Mouse (Mus musculus) embryo, embryonic 10 days (tissue): ENCODE results near the gene Slc48a1.
A peak's percentile ranks its signal among the peaks of the same experiment; 100 is the strongest.

Source experiments
- DNase-seq: peaks from one replicate; pipeline ENCODE4 v3.0.0-alpha.2; 2015; ENCODE audit warnings: low spot score

Gene Slc48a1

GRCm38 (mm10) chr15:97807867-97808266, 29.5 kb downstream of the Slc48a1 start:
- DNase-seq, result no peak

DNA sequence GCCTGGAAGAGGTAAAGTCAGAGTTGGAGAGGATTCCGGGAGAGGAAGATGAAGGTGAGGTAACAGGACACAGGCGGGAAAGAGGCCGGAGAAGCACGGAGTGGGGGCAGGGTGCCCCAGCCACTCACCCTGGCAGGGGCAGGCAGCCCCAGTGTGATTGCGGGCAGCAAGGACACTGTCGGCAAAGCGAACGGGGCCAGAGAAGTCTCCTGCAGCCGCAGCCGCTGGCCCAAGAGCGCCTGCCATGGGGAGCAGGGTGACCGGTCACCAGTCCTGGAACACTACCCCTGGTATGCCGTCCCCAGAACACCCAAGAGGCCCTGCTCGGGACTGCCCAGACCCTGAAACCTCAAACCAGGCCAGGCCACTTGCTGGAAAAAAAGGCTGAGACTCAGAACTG, 30.2 kb downstream of the Slc48a1 start:
- DNase-seq, result no peak

GRCm38 (mm10) chr15:97809206-97809605, 30.9 kb downstream of the Slc48a1 start:
- DNase-seq, result no peak

DNA sequence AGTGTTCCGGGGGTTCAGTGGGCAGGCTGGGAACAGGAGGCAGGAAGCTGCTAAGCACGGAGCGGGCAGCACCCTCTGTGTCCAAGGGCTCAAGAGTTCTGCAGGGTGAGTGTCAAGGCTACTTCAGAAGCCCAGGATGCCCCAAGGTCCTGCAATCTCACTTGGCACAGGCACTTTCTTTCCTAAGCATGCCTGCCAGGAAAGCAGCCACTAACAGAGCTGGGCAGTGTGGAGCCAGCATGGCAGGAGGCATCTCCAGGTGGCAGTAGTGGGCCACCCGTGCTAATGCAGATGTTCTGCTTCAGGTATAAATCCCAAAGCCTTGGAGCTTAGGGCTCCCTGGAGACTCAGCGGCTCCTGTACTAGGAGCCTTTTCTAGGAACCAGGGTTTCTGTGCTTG, 31.6 kb downstream of the Slc48a1 start:
- DNase-seq, result no peak

- DNase-seq, result no peak
Measured at GRCm38 (mm10) chr15:97810399-97810798, 32.1 kb downstream of the Slc48a1 start.

DNA sequence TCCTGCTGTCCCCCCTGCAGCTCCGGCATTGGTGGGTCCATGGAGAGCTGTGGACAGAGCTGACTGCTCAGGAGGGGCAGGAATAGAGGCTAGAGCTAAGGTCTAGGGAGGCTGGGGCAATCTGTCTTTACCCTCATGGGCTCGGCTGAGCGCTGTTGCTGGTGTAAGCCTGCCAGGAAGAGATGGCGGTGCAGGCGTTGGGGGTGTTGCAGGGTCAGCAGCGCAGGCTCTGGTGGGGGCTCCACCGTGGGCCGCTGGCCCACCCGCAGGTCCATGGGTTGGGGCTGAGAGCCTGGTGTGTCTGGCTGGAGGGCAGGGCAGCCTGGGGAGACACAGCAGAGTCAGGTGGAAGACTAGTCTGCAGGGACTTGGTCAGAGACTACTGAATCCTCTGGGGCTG, 33.0 kb downstream of the Slc48a1 start:
- DNase-seq, result no peak

DNA sequence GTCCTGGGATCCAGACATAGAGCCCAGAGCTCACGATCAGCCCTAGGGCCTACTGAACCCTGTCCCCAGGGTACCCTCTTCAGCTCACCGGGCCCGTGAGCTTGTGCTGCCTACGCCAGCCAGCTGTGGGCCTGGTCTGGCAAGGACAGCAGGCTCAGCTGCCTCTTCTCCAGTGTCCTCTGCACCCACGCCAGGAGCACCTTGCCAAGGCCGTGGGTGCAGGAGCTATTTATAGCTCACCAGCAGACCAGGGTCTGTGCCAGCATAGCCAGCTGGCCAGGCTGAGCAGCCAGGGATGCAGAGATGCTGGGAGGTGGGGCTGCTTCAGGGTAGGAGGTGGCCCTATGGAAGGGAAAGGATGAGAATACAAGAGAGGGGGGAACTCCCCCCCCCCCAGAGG, 33.8 kb downstream of the Slc48a1 start:
- no peak for DNase-seq

GRCm38 (mm10) chr15:97812875-97813274, 34.6 kb downstream of the Slc48a1 start:
- DNase-seq, result no peak

GRCm38 (mm10) chr15:97813452-97814204, 35.3 kb downstream of the Slc48a1 start:
- DNase-seq, result no peak

GRCm38 (mm10) chr15:97814703-97815102, 36.4 kb downstream of the Slc48a1 start:
- no peak for DNase-seq

GRCm38 (mm10) chr15:97815254-97815653, 36.9 kb downstream of the Slc48a1 start:
- no peak for DNase-seq

- no peak for DNase-seq
Measured at GRCm38 (mm10) chr15:97816199-97816994, 38.1 kb downstream of the Slc48a1 start.

GRCm38 (mm10) chr15:97819937-97820336, 41.6 kb downstream of the Slc48a1 start:
- DNase-seq, result no peak

GRCm38 (mm10) chr15:97821321-97821982, 43.1 kb downstream of the Slc48a1 start:
- DNase-seq, result no peak

- DNase-seq, result no peak
Measured at GRCm38 (mm10) chr15:97821983-97822363, 43.7 kb downstream of the Slc48a1 start.

DNA sequence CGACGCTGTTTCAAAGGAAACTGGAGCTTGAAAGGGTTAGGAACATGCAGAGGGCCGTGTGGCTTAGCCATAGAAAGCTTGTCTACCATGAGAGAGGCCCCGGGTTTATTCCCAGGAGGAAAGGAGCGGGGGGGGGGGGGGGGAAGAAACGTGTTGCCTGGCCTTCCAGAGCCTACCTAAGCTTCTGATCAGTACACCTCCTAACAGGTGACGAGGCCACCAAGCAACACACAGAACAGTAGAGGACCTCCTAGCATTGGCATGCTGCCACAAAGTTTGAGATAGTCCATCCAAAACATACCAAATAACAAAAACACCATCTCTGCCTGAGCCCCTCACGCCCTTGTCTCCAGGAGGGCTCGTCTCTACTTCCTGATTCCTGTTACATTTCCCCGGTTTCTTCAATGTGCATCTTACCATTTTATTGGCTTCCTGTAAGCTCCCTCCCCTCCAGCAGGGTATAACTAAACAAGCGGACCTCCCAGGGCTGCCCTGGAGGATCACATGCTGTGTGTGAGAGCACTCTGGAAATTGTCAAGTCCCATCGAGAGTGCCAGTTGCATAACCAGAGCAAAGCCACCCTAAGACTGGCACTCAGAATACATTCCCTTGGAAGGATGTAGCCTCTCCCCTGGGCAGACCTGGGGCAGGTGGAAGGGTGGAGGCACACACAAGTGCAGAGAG, 44.4 kb downstream of the Slc48a1 start:
- DNase-seq, result no peak

DNA sequence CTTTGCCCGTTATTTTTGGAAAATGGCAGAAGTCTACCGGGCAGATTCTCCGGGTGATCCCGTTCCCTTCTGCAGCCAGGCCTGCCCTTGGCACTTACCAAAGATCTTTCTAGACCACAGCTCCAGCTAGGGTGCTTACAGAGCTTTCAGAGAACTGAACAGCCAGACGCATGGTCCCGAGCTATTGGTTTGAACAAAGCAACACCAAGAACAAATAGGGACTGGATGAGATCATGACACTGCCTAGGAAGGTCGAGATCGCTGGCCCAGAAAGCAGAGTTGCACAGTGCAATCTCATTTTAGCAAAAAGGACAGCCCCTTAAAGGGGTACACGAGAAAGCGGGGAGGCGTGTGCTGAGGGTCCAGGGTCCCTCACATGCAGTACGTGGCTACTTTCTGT, 45.2 kb downstream of the Slc48a1 start:
- DNase-seq, result no peak

- DNase-seq, result no peak
Measured at GRCm38 (mm10) chr15:97824042-97824441, 45.7 kb downstream of the Slc48a1 start.

- DNase-seq, result peak; percentile 41
Measured at GRCm38 (mm10) chr15:97825071-97825940, 47.0 kb downstream of the Slc48a1 start.

GRCm38 (mm10) chr15:97825941-97826587, 47.7 kb downstream of the Slc48a1 start:
- DNase-seq, result no peak
